Mouse (Mus musculus) neural tube, embryonic 13.5 days (tissue): ENCODE measurements around the gene Hmgb1. TPM values are rescaled to one million over a fixed set of nuclear protein-coding genes. Genes with fewer than 3 reads are reported as not detected.

Experiments used
- ATAC-seq: fragments of 200-750 bp; cut with Nextera tagmentation; 2 replicates; pipeline ENCODE4 v1.8.0; 2017; ENCODE audit warnings: low read depth, mild to moderate bottlenecking, moderate TSS enrichment, moderate library complexity
- H3K27ac ChIP-seq: fragments of 300-500 bp; sonication (generic); replicated peaks from 2 replicates; pipeline ENCODE4 v1.5.1; 2015; ENCODE audit warnings: moderate library complexity, mild to moderate bottlenecking, inconsistent platforms
- H3K27me3 ChIP-seq: fragments of 300-500 bp; sonication (generic); 2 replicates; pipeline ENCODE4 v1.6.1; 2015; ENCODE audit warnings: mild to moderate bottlenecking, inconsistent platforms
- H3K36me3 ChIP-seq: fragments of 300-500 bp; sonication (generic); 2 replicates; pipeline ENCODE4 v1.6.1; 2015; ENCODE audit warnings: mild to moderate bottlenecking, inconsistent platforms
- H3K4me1 ChIP-seq: fragments of 300-500 bp; sonication (generic); replicated peaks from 2 replicates; pipeline ENCODE4 v1.6.1; 2015; ENCODE audit warnings: inconsistent platforms
- H3K4me2 ChIP-seq: fragments of 300-500 bp; sonication (generic); 2 replicates; pipeline ENCODE4 v1.6.1; 2015; ENCODE audit warnings: inconsistent platforms, mild to moderate bottlenecking, moderate library complexity
- H3K4me3 ChIP-seq: fragments of 300-500 bp; sonication (generic); 2 replicates; pipeline ENCODE4 v1.5.1; 2015; ENCODE audit warnings: mild to moderate bottlenecking, inconsistent platforms
- H3K9ac ChIP-seq: fragments of 300-500 bp; sonication (generic); 2 replicates; pipeline ENCODE4 v1.6.1; 2015; ENCODE audit warnings: moderate library complexity, mild to moderate bottlenecking, inconsistent platforms
- H3K9me3 ChIP-seq: fragments of 300-500 bp; sonication (generic); 2 replicates; pipeline ENCODE4 v1.6.1; 2016; ENCODE audit warnings: inconsistent platforms
- WGBS: fragments of 180-500 bp; shearing (Covaris S2); methylation state at CpG from one replicate; pipeline ENCODE4 v1.1.7; 2015; 5-methylcytosine and 5-hydroxymethylcytosine counted together
- polyA plus RNA-seq: library from polyadenylated mRNA; unstranded; fragments of >200 nt; fragmentation: Nextera tagmentation; extraction: Ambion mirVana; gene quantifications from 2 replicates; pipeline ENCODE4 v1.2.1, GENCODE M21; 2015

Gene Hmgb1
- polyA plus RNA-seq, 1 experiment from 2014 or later, result 950 TPM

DNA sequence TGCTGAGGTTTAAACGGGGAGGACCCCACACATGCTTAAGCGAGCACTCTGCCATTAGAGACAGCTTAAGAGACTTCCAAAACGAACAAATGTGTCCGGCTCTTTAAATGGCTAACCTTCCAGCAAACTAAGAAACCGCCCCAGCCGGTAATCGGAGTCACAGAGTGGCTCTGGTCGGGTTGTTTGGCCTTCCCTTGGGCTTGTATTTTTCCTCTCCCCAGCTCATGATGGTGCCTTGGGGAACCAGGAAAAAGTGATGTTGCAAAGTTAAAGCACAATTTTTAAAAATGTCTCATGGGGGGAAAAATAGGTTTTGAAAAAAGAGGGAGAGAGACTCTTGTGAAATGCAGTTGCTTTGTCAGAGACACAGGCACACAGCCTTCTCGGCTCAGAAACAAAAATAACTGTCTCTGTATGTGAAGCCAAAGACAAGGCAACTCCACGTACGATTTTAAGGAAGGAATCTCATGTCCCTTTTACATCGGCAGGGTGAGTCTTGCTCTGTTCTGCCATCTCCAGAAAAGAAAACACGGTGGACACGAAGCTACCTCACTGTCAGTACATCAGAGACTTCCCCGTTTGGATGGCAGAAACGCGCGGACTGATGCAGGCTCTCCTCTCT lies 164.1 kb downstream of the Hmgb1 start:
- peak overlapping the region; percentile 35 for H3K4me2 ChIP-seq
- H3K27ac ChIP-seq, result no peak overlapping the region
- 59% methylated on average over 18 of the region's 18 CpGs for WGBS
- H3K9ac ChIP-seq, result no peak overlapping the region
- H3K27me3 ChIP-seq, result peaks cover 12% of the 10 kb centered on the region
- H3K4me1 ChIP-seq, result peaks cover 12% of the 10 kb centered on the region
- no peak for ATAC-seq
- no peaks in the 10 kb centered on the region for H3K36me3 ChIP-seq
- H3K9me3 ChIP-seq, result no peaks in the 10 kb centered on the region
- no peak overlapping the region for H3K4me3 ChIP-seq

DNA sequence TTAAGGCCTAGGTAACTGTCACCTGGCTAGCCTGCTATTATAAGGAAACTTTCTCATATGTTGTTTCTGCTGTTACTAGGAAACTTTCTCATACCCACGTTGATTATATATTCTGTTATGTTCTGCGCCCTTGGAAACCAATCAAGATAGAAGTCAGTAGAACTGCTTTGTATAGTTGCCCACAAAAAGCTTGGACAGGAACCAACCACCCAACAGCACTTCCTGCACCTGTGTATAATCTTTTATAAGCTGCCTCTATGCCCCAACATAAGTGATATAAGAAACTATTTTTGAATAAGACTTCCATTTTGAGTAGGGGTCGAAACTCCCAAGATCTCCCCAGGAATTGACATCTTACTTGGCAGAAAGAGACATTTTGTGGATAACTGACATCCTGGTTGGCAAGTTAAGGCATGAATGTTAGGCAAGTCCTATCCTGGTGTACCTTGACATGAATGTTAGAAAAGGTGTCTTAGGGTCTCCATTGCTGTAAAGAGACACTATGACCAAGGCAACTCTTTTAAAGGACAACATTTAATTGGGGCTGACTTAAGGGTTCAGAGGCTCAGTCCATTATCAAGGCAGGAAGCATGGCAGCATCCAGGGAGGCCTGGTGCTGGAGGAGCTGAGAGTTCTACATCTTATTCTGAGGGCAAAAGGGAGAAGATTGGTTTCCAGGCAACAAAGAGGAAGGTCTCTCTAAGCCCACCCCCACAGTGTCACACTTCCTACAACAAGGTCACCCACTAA lies 166.4 kb downstream of the Hmgb1 start:
- Histone ChIP-seq H3K9me3 (no peaks in the 10 kb centered on the region), H3K36me3 (no peaks in the 10 kb centered on the region), H3K4me3 (no peak overlapping the region), H3K4me1 (peaks cover 21% of the 10 kb centered on the region), H3K27me3 (peaks cover 15% of the 10 kb centered on the region), H3K4me2 (no peak overlapping the region), H3K9ac (no peak overlapping the region), H3K27ac (no peak overlapping the region)
- WGBS, result 90% methylated on average over 3 of the region's 3 CpGs
- no peak for ATAC-seq

DNA sequence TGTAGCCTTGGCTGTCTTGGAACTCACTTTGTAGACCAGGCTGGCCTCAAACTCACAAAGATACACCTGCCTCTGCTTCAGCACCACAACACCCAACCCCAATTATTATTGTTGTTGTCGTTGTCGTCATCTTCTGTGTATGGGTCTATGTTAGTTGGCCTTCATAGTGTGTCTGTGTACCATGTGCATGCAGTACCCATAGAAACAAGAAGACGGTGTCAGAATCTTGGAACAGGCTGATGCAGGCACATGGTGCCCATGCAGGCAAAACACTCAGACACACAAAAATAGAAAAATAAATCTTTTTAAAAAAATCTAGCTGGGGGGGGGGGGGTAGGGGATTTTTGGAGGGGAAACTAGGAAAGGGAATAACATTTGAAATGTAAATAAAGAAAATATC lies 167.1 kb downstream of the Hmgb1 start:
- Histone ChIP-seq H3K27me3 (peaks cover 15% of the 10 kb centered on the region), H3K27ac (no peak overlapping the region), H3K4me1 (peaks cover 21% of the 10 kb centered on the region), H3K9ac (no peak overlapping the region), H3K4me2 (no peak overlapping the region), H3K9me3 (no peaks in the 10 kb centered on the region), H3K36me3 (no peaks in the 10 kb centered on the region), H3K4me3 (no peak overlapping the region)
- no peak for ATAC-seq
- 96% methylated on average over 3 of the region's 3 CpGs for WGBS

DNA sequence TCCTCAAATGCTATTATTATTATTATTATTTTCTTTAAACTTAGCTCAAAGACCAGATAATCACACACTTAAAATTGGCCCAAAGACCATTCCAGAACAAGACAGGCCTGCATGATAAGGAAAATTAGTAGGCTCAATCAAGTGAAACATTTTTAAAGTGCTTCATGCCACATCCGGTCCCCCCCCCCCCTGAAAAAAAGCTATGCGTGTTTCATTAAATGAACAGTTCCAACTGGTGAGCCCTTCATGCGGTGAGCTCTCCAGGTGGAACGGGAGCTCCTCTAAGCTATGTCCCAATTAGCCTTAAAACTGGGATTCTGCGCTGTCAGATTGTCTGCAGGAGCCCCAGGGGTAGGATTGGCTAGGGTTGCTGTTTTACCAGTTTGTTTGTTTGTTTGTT lies 168.0 kb downstream of the Hmgb1 start:
- no peak overlapping the region for H3K4me3 ChIP-seq
- H3K9me3 ChIP-seq, result no peaks in the 10 kb centered on the region
- peaks cover 21% of the 10 kb centered on the region for H3K4me1 ChIP-seq
- H3K36me3 ChIP-seq, result no peaks in the 10 kb centered on the region
- H3K27ac ChIP-seq, result no peak overlapping the region
- H3K27me3 ChIP-seq, result peaks cover 12% of the 10 kb centered on the region
- H3K9ac ChIP-seq, result no peak overlapping the region
- 79% methylated on average over 5 of the region's 5 CpGs for WGBS
- no peak for ATAC-seq
- peak overlapping the region; percentile 94 for H3K4me2 ChIP-seq

DNA sequence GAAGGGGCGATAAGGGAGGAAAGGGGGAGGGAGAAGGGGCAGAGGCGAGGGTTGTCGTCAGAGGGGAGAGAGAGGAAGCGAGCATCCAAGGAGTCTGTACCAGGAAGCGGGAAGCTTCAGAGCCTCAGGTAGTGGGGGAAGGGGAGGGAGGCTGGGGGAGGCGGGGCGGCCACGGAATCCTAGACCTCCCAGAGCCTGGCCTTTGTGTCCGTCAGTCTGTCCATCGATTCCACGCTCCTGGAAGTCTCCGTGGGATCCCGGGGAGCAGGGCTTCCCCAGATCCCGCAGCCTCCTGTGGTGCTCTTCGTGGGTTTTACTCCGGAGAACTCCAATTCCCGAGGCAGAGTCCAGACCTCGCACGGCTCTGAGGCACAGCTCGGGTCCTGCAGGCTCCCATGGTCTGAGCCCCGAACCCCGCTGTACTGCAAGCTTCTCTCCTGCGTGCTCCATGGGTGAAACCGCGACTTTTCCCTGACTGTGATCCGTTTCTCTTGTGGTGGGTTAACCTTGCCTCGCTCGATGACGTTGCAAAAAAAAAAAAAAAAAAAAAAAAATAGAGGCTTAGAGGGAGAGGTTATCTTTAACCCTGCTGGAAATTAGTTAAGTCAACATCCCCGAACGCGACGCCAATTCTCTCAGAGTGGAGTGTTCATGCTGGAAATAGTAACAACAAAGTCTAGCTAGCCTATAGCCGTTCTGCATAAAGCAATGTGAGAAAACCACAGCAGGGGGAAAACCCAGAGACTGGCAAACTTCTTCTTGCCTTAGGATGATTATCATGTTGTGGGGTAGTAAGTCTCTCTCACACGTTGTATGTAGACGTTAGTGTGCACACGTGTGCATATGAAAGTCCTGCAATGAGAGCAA lies 168.7 kb downstream of the Hmgb1 start:
- Histone ChIP-seq H3K4me2 (peak overlapping the region; percentile 94), H3K27ac (no peak overlapping the region), H3K9me3 (no peaks in the 10 kb centered on the region), H3K4me3 (peak overlapping the region; percentile 48), H3K36me3 (no peaks in the 10 kb centered on the region), H3K27me3 (peaks cover 12% of the 10 kb centered on the region), H3K9ac (peak overlapping the region; percentile 69), H3K4me1 (peaks cover 21% of the 10 kb centered on the region)
- ATAC-seq, result peak; percentile 72
- WGBS, result 2% methylated on average over 35 of the region's 37 CpGs

DNA sequence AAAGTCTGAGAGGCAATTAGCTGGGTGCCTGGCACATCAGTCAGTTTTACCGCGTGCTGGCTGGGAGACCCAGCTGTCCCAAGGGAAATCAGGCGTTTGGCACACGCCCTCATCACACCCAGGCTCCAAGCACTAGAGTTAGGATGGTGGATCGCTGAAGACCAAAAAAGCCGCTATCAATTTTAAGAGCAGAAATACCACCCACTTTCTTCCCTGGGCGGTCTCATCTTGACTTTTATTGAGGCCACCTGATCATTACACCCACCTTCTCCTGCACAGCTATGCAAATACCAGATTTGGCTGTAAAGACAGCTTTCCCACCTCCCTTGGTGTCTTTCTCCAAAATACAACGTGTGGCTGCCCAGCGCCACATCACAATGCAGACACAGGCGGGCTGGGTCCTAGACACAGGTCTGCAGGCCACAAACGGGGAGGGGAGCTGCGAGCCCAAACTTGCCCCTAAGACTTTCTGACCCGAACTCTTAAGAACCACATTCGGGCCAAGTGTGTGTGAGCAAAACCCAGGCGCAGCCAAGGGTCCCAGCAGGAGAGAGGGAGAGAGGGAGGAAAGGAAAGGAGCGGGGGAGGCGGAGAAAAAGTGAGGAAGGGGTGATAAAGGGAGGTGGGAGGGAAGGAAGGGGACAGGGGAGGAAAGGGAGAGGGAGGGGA lies 169.6 kb downstream of the Hmgb1 start:
- no peaks in the 10 kb centered on the region for H3K36me3 ChIP-seq
- peak overlapping the region; percentile 48 for H3K4me3 ChIP-seq
- peak; percentile 48; the same call in 1 of the 2 replicates for ATAC-seq
- 11% methylated on average over 17 of the region's 17 CpGs for WGBS
- H3K4me1 ChIP-seq, result peaks cover 21% of the 10 kb centered on the region
- H3K9me3 ChIP-seq, result no peaks in the 10 kb centered on the region
- peak overlapping the region; percentile 94 for H3K4me2 ChIP-seq
- H3K9ac ChIP-seq, result peak overlapping the region; percentile 69; the same call in 1 of the 2 replicates
- no peak overlapping the region for H3K27ac ChIP-seq
- H3K27me3 ChIP-seq, result peaks cover 12% of the 10 kb centered on the region

DNA sequence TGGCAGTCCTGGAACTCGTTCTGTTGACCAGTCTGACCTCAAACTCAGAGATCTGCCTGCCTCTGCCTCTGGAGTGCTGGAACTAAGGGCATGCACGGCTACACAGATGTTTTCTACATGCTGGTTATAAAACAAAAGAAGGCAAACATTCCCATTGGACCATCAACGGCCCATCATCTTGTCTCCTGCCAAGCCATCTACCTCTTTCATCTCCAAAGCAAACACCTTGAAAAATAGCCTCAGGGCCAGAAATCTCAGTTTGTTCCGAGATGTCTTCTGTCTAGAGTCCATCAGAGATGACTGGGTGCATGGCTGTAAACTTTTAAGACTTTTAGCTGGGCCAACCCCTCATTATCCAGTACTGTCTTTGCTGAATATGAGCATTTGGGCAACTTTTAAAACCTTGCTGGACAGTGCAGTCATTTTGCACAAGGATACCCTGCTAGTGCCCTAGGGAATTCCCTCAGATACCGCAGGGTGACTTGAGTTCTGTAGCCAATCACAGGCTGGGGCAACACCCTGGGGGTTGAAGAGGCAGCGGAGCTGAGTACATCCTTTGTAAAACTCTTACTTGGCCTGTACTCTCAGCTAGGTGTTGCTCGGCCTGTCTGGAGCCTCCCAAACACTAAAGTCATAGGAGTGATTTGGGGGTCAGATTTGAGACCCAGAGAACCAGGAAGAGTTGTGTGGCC lies 170.3 kb downstream of the Hmgb1 start:
- no peak overlapping the region for H3K27ac ChIP-seq
- no peak overlapping the region for H3K9ac ChIP-seq
- H3K9me3 ChIP-seq, result no peaks in the 10 kb centered on the region
- ATAC-seq, result no peak
- H3K4me3 ChIP-seq, result no peak overlapping the region
- no peak overlapping the region for H3K4me2 ChIP-seq
- WGBS, result 73% methylated on average over 7 of the region's 7 CpGs
- peaks cover 21% of the 10 kb centered on the region for H3K4me1 ChIP-seq
- peaks cover 12% of the 10 kb centered on the region for H3K27me3 ChIP-seq
- no peaks in the 10 kb centered on the region for H3K36me3 ChIP-seq

DNA sequence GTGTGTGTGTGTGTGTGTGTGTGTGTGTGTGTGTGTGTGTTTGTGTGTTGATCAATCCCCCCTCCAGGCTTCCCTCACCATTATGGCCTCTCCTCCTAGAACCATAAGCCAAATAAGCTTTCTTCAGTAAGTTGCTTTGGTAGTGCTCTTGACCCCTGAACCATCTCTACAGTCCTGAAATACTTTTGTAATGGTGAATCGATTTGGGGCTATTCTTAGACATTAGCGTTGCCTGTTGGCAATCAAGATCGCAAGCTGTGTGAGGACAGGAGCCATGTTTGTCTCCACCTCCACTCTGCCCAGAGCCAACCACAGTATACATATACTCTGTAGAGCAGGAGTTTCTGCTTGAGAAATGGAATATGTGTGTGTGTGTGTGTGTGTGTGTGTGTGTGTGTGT lies 175.2 kb downstream of the Hmgb1 start:
- H3K4me2 ChIP-seq, result no peak overlapping the region
- 83% methylated on average over 3 of the region's 3 CpGs for WGBS
- H3K9me3 ChIP-seq, result no peaks in the 10 kb centered on the region
- H3K9ac ChIP-seq, result no peak overlapping the region
- ATAC-seq, result no peak
- peaks cover 23% of the 10 kb centered on the region for H3K4me1 ChIP-seq
- H3K4me3 ChIP-seq, result no peak overlapping the region
- H3K27ac ChIP-seq, result no peak overlapping the region
- no peaks in the 10 kb centered on the region for H3K36me3 ChIP-seq
- H3K27me3 ChIP-seq, result no peaks in the 10 kb centered on the region

DNA sequence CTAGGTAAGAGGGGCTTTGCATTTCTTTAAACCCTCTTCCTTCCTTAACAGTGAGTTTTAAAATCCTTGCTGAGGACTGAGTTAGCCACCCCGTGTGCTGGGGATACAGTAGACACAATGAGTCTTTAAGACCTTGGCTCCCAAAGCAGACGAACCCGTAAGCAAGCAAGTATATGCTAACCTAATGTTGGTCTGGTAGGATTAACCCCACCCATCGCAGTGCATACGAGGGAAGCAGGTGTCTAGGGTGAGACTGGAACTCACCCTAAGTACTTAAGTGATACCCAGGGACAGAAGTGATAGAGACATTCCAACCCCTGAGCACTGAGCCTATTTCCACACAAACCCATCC lies 177.0 kb downstream of the Hmgb1 start:
- Histone ChIP-seq H3K36me3 (no peaks in the 10 kb centered on the region), H3K4me3 (no peak overlapping the region), H3K9ac (peak overlapping the region; percentile 59), H3K4me2 (peak overlapping the region; percentile 56), H3K27ac (0 out of 2 replicates have a peak overlapping the region, but pooled peaks have one; percentile 33), H3K27me3 (no peaks in the 10 kb centered on the region), H3K9me3 (no peaks in the 10 kb centered on the region), H3K4me1 (peaks cover 32% of the 10 kb centered on the region)
- 64% methylated on average over 5 of the region's 5 CpGs for WGBS
- no peak for ATAC-seq

DNA sequence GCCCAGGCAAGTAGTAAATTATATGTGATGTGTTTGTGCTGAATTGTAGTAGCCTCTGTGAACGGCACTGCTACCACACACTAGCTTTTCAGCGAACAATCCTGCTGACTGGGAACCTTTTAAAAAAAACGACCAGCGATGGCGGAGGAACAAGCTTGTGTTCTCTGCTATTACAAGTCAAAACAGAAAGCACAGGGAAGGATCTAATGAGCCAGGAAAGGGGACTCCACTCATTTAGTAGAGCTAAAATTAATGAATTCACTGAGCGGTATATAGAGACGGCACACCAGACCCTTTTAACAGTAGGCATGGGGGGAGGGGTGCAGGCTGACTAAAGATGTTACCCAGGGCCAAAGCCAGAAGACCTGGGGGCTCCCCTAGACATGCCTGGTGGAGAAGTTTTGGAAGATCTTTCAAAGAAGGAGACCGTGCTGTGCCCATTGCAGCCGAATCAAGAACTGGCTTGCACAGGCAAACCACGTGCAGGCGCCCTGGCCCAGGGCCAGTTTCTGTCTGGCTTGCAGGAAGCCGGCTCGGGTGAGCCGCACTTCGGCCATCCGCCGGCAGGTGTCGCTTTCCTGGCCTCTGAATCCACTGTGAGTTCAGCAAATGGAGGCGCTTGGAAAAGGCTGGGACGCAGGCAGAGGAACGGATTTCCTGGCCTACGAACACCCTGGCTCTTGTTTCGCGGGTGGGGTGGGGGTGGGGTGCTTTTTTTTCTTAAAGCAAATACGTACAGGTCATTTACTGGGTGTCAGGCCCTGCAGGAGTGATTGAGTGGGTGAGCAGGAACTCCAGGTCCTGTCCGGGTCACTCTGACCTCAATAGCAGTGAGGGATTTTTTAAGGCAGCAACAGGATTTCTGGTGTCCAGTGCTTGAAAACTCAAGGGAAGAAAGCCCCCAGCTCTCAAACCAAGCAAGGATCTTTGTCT lies 177.7 kb downstream of the Hmgb1 start:
- peak; percentile 84 for ATAC-seq
- peak overlapping the region; percentile 67 for H3K27ac ChIP-seq
- H3K9me3 ChIP-seq, result no peaks in the 10 kb centered on the region
- H3K27me3 ChIP-seq, result no peaks in the 10 kb centered on the region
- H3K4me3 ChIP-seq, result peak overlapping the region; percentile 27
- peaks cover 32% of the 10 kb centered on the region for H3K4me1 ChIP-seq
- WGBS, result 6% methylated on average over 26 of the region's 26 CpGs
- H3K9ac ChIP-seq, result peak overlapping the region; percentile 59
- no peaks in the 10 kb centered on the region for H3K36me3 ChIP-seq
- H3K4me2 ChIP-seq, result peak overlapping the region; percentile 56
